Mouse (Mus musculus): ENCODE results near the gene Rassf2.

Gene Rassf2

GRCm38 (mm10) chr2:131954835-131955234, 75.2 kb downstream of the Rassf2 start:
- no peak for DNase-seq (ENCODE audit: low spot score in 2 of 2)

GRCm38 (mm10) chr2:131953711-131954110, 76.3 kb downstream of the Rassf2 start:
- no peak for DNase-seq (ENCODE audit: low spot score in 2 of 2)

- no peak for DNase-seq (ENCODE audit: low spot score in 2 of 2)
Observed at GRCm38 (mm10) chr2:131952961-131953538, 77.0 kb downstream of the Rassf2 start.

- DNase-seq (ENCODE audit: low spot score in 2 of 2): no peak
Observed at GRCm38 (mm10) chr2:131952456-131952855, 77.6 kb downstream of the Rassf2 start.

- no peak for DNase-seq (ENCODE audit: low spot score in 2 of 2)
Observed at GRCm38 (mm10) chr2:131950598-131951095, 79.4 kb downstream of the Rassf2 start, which contains the start of gene Prnd. Gene Prnd, plus strand, starts transcription at chr2:131950861.

GRCm38 (mm10) chr2:131949767-131950597, 80.1 kb downstream of the Rassf2 start:
- peak in 1 of 2 experiments; percentile 36 for DNase-seq (ENCODE audit: low spot score in 2 of 2)

- no peak for DNase-seq (ENCODE audit: low spot score in 2 of 2)
Observed at GRCm38 (mm10) chr2:131948916-131949639, 81.0 kb downstream of the Rassf2 start.

GRCm38 (mm10) chr2:131948156-131948555, 81.9 kb downstream of the Rassf2 start:
- no peak for DNase-seq (ENCODE audit: low spot score in 2 of 2)

GRCm38 (mm10) chr2:131946351-131946750, 83.7 kb downstream of the Rassf2 start:
- no peak for DNase-seq (ENCODE audit: low spot score in 2 of 2)

- DNase-seq (ENCODE audit: low spot score in 2 of 2): no peak
Observed at GRCm38 (mm10) chr2:131945765-131946164, 84.3 kb downstream of the Rassf2 start.

- no peak for DNase-seq (ENCODE audit: low spot score in 2 of 2)
Observed at GRCm38 (mm10) chr2:131945225-131945624, 84.8 kb downstream of the Rassf2 start.

- DNase-seq (ENCODE audit: low spot score in 2 of 2): no peak
Observed at GRCm38 (mm10) chr2:131944370-131944769, 85.7 kb downstream of the Rassf2 start.

- DNase-seq (ENCODE audit: low spot score in 2 of 2): no peak
Observed at GRCm38 (mm10) chr2:131941501-131941900, 88.6 kb downstream of the Rassf2 start.

GRCm38 (mm10) chr2:131940506-131940905, 89.6 kb downstream of the Rassf2 start:
- no peak for DNase-seq (ENCODE audit: low spot score in 2 of 2)
